Mouse (Mus musculus) midbrain, embryonic 16.5 days (tissue): Measurements from ENCODE around the gene Tmem86b. TPM values are rescaled to one million over a fixed set of nuclear protein-coding genes. Genes with fewer than 3 reads are reported as not detected.

Experiments used
- ATAC-seq: fragments of 200-750 bp; cut with Nextera tagmentation; 2 replicates; pipeline ENCODE4 v1.8.0; 2017; ENCODE audit warnings: moderate TSS enrichment
- H3K27ac ChIP-seq: fragments of 300-500 bp; sonication (generic); 2 replicates; pipeline ENCODE4 v1.5.1; 2014; ENCODE audit warnings: mild to moderate bottlenecking, low read length, mixed read lengths
- H3K27me3 ChIP-seq: fragments of 300-500 bp; sonication (generic); 2 replicates; pipeline ENCODE4 v1.6.1; 2014; ENCODE audit warnings: low read depth, low read length, mixed read lengths; ENCODE audit not compliant: control insufficient read depth, insufficient read depth
- H3K36me3 ChIP-seq: fragments of 300-500 bp; sonication (generic); 2 replicates; pipeline ENCODE4 v1.6.1; 2014; ENCODE audit warnings: mild to moderate bottlenecking, low read length, moderate library complexity, mixed read lengths; ENCODE audit not compliant: control insufficient read depth, insufficient read depth
- H3K4me1 ChIP-seq: fragments of 300-500 bp; sonication (generic); 2 replicates; pipeline ENCODE4 v1.6.1; 2014; ENCODE audit warnings: mild to moderate bottlenecking, low read length, mixed read lengths; ENCODE audit not compliant: control insufficient read depth, insufficient read depth
- H3K4me2 ChIP-seq: fragments of 300-500 bp; sonication (generic); 2 replicates; pipeline ENCODE4 v1.6.1; 2014; ENCODE audit warnings: mild to moderate bottlenecking, low read length, mixed read lengths
- H3K4me3 ChIP-seq: fragments of 300-500 bp; sonication (generic); 2 replicates; pipeline ENCODE4 v1.5.1; 2014; ENCODE audit warnings: low read depth, mild to moderate bottlenecking, low read length, moderate library complexity, mixed read lengths
- H3K9ac ChIP-seq: fragments of 300-500 bp; sonication (generic); 2 replicates; pipeline ENCODE4 v1.6.1; 2014; ENCODE audit warnings: low read depth, low read length, mixed read lengths
- H3K9me3 ChIP-seq: fragments of 300-500 bp; sonication (generic); replicated peaks from 2 replicates; pipeline ENCODE4 v1.6.1; 2014; ENCODE audit warnings: mild to moderate bottlenecking, low read length, mixed read lengths; ENCODE audit not compliant: control insufficient read depth, poor library complexity, severe bottlenecking
- WGBS: fragments of 180-500 bp; shearing (Covaris S2); extraction: QIAGEN DNeasy Blood & Tissue Kit; methylation state at CpG from one replicate; pipeline ENCODE4 v1.1.7; 2014; 5-methylcytosine and 5-hydroxymethylcytosine counted together
- polyA plus RNA-seq: library from polyadenylated mRNA; unstranded; fragments of >200 nt; fragmentation: Nextera tagmentation; extraction: Ambion mirVana; gene quantifications from 2 replicates; pipeline ENCODE4 v1.2.1, GENCODE M21; 2015

Gene Tmem86b
- polyA plus RNA-seq, 1 experiment from 2014 or later, result 2.1 TPM

DNA sequence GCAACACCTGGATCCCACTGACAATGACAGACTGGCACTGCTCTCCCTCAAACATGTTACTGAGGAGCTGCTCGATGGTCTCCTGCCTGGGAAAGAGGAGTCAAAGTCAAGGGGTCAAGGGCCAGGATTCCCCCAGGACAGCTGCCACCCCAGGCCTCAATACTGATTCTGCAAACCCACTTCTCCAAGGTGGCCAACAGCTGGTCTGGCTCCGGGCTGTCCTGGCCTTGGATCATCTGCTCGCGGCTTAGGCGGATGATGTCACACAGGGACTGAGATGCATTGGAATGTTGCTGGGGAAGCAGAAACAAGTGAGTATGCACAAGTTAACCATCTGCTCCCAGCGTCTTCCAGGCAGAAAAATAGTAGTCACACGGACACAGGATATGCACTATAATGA, 10.7 kb upstream of the Tmem86b start:
- no peaks in the 10 kb centered on the region for H3K27me3 ChIP-seq
- no peaks in the 10 kb centered on the region for H3K9me3 ChIP-seq
- H3K4me2 ChIP-seq, result no peak overlapping the region
- no peaks in the 10 kb centered on the region for H3K4me1 ChIP-seq
- no peak overlapping the region for H3K27ac ChIP-seq
- WGBS, result 92% methylated on average over 7 of the region's 7 CpGs
- no peak overlapping the region for H3K9ac ChIP-seq
- peaks cover 53% of the 10 kb centered on the region for H3K36me3 ChIP-seq
- no peak for ATAC-seq
- no peak overlapping the region for H3K4me3 ChIP-seq

DNA sequence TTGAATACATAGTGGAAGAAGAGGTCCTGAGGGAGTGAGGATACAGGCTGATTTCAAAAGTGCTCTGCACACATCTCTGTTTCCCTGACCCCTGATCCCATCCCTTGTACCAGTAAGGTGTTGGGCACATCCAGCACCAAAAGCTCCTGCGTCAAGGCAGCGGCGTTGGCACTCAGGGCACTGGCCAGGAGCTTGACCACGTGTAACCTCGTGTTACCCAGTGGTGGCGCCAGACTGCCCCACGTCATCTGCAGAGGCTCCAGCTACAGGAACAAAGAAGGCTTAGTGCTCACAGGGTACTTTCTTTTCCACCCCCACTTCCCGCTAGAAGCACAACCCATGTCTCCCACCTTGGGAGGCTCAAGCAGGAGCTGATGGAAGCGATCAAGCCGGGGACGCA, 9.9 kb upstream of the Tmem86b start:
- Histone ChIP-seq H3K4me1 (no peaks in the 10 kb centered on the region), H3K36me3 (peaks cover 52% of the 10 kb centered on the region), H3K9me3 (no peaks in the 10 kb centered on the region), H3K4me3 (no peak overlapping the region), H3K4me2 (no peak overlapping the region), H3K9ac (no peak overlapping the region), H3K27ac (no peak overlapping the region), H3K27me3 (no peaks in the 10 kb centered on the region)
- 82% methylated on average over 11 of the region's 11 CpGs for WGBS
- no peak for ATAC-seq

DNA sequence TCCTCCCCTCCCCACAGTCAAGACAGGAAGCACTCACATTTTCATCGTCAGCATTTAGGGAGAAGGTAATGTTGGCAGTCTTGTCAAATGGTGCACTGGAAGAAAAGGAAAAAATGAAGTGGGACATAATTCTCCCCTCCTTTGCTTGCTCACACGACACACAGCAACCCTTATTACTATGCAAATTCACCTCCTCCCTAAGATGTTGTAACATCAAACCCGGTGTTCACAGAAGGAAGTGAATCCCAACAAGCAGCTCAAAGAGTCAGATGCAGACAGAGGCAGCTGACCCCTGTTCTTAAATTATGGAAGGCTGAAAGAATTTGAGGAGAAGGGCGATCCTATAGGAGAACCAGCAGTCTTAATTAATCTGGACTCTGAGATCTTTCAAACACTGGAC, 5.0 kb upstream of the Tmem86b start:
- Histone ChIP-seq H3K36me3 (peaks cover 54% of the 10 kb centered on the region), H3K9me3 (no peaks in the 10 kb centered on the region), H3K27me3 (no peaks in the 10 kb centered on the region), H3K27ac (no peak overlapping the region), H3K4me3 (no peak overlapping the region), H3K9ac (no peak overlapping the region), H3K4me2 (no peak overlapping the region), H3K4me1 (no peaks in the 10 kb centered on the region)
- WGBS, result 91% methylated on average over 4 of the region's 4 CpGs
- ATAC-seq, result no peak

DNA sequence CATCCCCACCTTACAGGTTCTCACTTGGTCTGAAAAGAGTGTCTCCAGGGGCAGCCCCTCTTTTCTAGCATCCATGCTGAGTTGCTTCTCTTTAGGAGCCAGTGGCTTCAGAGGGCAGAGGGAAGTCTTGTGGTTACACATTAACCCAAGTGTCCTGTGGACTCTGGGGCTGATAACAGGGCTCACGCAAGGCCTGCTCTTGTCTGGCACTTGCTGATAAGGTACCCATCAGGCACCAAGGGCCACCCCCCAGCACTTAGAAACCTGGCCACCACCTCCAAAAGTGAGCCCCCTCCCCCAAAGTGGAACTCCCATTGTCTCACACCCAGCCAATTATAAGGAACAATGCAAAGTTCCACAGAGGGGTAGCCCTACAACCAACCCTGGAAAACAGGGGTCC, 1.0 kb downstream of the Tmem86b start:
- 94% methylated on average over 1 of the region's 1 CpGs for WGBS

DNA sequence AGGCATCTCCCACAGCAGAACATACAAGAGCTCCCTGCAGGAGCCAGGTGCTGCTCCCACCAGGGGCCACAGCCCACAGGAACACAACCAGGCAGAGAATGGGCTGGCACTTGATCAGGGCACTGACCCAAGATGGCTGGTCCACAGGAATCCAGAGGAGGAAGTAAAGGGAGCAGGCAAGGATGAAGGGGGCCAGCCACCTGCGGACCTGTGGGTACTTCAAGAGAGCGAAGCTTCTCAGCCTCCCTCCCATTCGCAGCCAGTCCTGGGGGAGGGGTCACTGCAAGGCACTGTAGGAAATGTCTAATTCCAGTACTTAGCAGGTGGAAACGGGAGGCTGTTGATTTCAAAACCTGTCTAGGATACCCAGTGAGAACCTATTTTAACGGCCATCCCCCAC, 1.6 kb downstream of the Tmem86b start:
- Histone ChIP-seq H3K27ac (no peak overlapping the region), H3K27me3 (no peaks in the 10 kb centered on the region), H3K9ac (no peak overlapping the region), H3K4me3 (no peak overlapping the region), H3K4me1 (no peaks in the 10 kb centered on the region), H3K36me3 (peaks cover 23% of the 10 kb centered on the region), H3K9me3 (no peaks in the 10 kb centered on the region), H3K4me2 (no peak overlapping the region)
- WGBS, result 95% methylated on average over 5 of the region's 5 CpGs
- ATAC-seq, result no peak

More for the DNA sequence above, 1.0 kb downstream of the Tmem86b start:
- no peak for ATAC-seq
- Histone ChIP-seq H3K9me3 (no peaks in the 10 kb centered on the region), H3K36me3 (peaks cover 23% of the 10 kb centered on the region), H3K4me1 (no peaks in the 10 kb centered on the region), H3K9ac (no peak overlapping the region), H3K27ac (no peak overlapping the region), H3K27me3 (no peaks in the 10 kb centered on the region), H3K4me2 (no peak overlapping the region), H3K4me3 (no peak overlapping the region)

DNA sequence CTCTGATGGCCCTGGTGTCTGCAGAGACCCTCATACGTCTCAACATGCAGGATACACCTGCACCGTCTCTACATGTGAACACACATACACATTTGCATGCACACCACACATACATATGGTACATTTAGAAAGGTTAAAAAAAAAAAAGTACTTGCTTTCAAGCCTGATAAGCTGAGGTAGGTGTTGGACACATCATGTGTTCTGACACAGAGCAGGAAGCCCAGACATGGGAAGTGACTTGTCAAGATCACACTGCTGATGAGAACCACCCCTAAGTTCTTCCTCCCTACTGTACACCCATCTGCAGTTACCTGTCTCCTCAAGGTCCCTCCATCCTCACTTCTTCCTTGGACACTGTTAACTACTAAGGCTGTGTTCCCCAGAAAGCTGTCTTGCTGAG, 5.3 kb downstream of the Tmem86b start:
- no peaks in the 10 kb centered on the region for H3K4me1 ChIP-seq
- ATAC-seq, result no peak
- no peak overlapping the region for H3K27ac ChIP-seq
- 0 out of 2 replicates have a peak, but pooled peaks cover 3% of the 10 kb centered on the region for H3K36me3 ChIP-seq
- H3K9ac ChIP-seq, result no peak overlapping the region
- 92% methylated on average over 2 of the region's 2 CpGs for WGBS
- H3K27me3 ChIP-seq, result no peaks in the 10 kb centered on the region
- H3K4me3 ChIP-seq, result no peak overlapping the region
- H3K4me2 ChIP-seq, result no peak overlapping the region
- no peaks in the 10 kb centered on the region for H3K9me3 ChIP-seq

DNA sequence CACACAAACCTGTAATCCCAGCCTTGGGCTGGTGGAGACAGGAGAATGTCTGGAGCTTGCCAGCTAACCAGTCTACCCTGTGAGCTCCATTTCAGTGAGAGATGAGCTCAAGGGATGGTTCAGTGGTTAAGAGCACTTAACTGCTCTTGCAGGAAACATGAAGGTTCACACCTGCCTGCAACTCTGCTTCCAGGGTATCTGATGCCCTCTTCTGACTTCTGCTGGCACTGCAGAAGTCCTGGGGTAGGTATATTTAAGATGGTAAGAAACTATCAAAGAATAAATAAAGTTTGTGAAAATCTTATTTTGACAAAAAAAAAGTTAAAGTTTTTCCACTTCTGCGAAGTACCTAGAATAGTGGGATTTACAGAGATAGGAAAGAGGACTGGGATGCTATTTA, 6.9 kb downstream of the Tmem86b start:
- no peak overlapping the region for H3K4me2 ChIP-seq
- no peaks in the 10 kb centered on the region for H3K4me1 ChIP-seq
- WGBS, result 50% methylated on average over 1 of the region's 1 CpGs
- 0 out of 2 replicates have a peak, but pooled peaks cover 1% of the 10 kb centered on the region for H3K36me3 ChIP-seq
- H3K27me3 ChIP-seq, result no peaks in the 10 kb centered on the region
- no peak for ATAC-seq
- H3K9ac ChIP-seq, result no peak overlapping the region
- no peak overlapping the region for H3K27ac ChIP-seq
- no peak overlapping the region for H3K4me3 ChIP-seq
- H3K9me3 ChIP-seq, result no peaks in the 10 kb centered on the region

DNA sequence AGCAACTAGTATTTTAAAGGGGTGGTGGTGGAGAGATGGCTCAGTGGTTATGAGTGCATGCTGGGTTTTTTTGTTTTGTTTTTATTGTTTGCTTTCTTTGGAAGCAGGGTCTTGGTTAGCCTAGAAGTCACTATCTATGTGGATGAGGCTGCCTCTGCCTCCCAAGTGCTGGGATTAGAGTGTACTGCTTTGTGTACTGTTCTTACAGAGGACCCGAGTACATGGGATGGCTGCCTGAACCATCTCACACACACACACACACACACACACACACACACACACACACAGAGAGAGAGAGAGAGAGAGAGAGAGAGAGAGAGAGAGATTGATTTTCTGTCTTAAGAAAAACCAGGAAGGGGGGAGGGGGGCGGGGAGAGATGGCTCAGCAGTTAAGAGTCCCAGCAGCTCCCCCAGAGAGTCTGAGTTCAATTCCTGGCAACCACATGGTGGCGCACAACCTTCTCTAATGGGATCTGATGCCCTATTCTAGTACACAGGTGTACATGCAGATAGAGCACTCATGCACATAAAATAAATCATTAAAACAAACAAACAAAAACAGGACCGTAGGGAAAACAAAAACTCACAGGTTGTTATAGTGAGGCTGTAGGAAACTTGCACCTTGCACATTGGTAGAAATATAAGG, 7.6 kb downstream of the Tmem86b start:
- peak; percentile 71; the same call in 1 of the 2 replicates for ATAC-seq
- H3K27ac ChIP-seq, result no peak overlapping the region
- 32% methylated on average over 4 of the region's 4 CpGs for WGBS

DNA sequence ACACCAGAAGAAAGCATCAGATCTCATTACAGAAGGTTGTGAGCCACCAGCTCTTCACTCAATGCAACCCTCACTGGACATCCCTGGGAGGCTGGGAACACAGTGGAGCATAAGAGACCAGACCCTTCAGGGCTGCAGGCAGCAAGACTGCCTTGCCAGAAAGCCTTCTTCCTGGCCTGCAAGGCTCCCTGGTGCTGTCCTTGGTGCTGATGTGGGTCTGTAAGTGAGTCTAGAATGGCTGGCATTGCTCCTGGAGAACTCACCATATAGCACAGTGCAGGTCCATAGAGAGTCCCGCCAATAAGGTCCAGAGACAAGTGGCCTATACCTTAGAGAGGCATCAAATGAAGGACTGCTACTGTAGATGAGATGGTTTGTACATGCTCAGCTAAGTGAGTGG, 11.2 kb downstream of the Tmem86b start:
- Histone ChIP-seq H3K4me2 (no peak overlapping the region), H3K27ac (no peak overlapping the region), H3K9ac (no peak overlapping the region), H3K27me3 (no peaks in the 10 kb centered on the region), H3K4me1 (no peaks in the 10 kb centered on the region), H3K36me3 (no peaks in the 10 kb centered on the region), H3K9me3 (no peaks in the 10 kb centered on the region), H3K4me3 (no peak overlapping the region)
- 35% methylated on average over 1 of the region's 1 CpGs for WGBS
- ATAC-seq, result no peak

More for the DNA sequence above, 7.6 kb downstream of the Tmem86b start:
- no peak overlapping the region for H3K4me3 ChIP-seq
- no peak overlapping the region for H3K4me2 ChIP-seq
- H3K4me1 ChIP-seq, result no peaks in the 10 kb centered on the region
- H3K9ac ChIP-seq, result no peak overlapping the region
- H3K27me3 ChIP-seq, result no peaks in the 10 kb centered on the region
- H3K9me3 ChIP-seq, result no peaks in the 10 kb centered on the region
- H3K36me3 ChIP-seq, result no peaks in the 10 kb centered on the region
